19 mouse cellular contexts compared by ENCODE assay signal in the genomic region with DNA sequence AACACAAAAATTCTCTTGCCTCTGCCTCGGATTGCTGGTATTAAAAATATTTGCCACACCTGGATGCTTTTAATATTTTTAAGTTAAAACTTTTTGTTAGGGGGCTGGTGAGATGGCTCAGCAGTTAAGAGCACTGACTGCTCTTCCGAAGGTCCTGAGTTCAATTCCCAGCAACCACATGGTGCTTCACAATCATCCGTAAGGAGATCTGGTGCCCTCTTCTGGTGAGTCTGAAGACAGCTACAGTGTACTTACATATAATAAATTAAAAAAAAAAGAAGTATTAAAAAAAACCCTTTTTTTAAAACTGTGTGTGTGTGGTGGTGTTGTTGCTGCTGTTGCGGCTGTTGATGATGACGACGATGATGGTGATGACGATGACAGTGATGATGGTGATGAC. TPM values are rescaled to one million over a fixed set of nuclear protein-coding genes. Genes with fewer than 3 reads are reported as not detected.
DNase-seq lines count a peak whose midpoint lies in the region; ATAC-seq and TF ChIP-seq lines count a peak whose summit lies in the region.
"Not testable (repeated sequence)": the region's sequence is repeated elsewhere in the genome, so short reads cannot be mapped to it uniquely, and the experiment has no call there.
"Had no signal": no experiment of that assay in that cellular context is flagged by ENCODE, and none has a peak within 500 bp of the region (broad histone marks: within the 10 kb centered on the region; RNA-seq: fewer than 3 reads in every experiment).

No protein-coding gene starts in this region.

- not testable (repeated sequence) for ATAC-seq in intestine, postnatal 0 days; liver, embryonic 11.5 days (replicated peaks; ENCODE audit: low FRiP score); liver, embryonic 16.5 days (ENCODE audit: low read depth)

- not testable (repeated sequence) for H3K9ac ChIP-seq in intestine, postnatal 0 days (ENCODE audit: low read depth, low read length); liver, embryonic 11.5 days (ENCODE audit: low read depth, low read length); liver, embryonic 16.5 days (ENCODE audit: low read depth, low read length)

- not testable (repeated sequence) for H3K36me3 ChIP-seq in intestine, postnatal 0 days (ENCODE audit: control insufficient read depth, insufficient read depth); liver, embryonic 11.5 days (ENCODE audit: control insufficient read depth, insufficient read depth, low read length); liver, embryonic 16.5 days (ENCODE audit: control insufficient read depth, insufficient read depth); splenic B cell, adult 2 months (ENCODE audit: control insufficient read depth, insufficient read depth, low read length, poor library complexity, severe bottlenecking)

- not testable (repeated sequence) for H3K9me3 ChIP-seq in intestine, postnatal 0 days (ENCODE audit: control insufficient read depth); liver, embryonic 11.5 days (ENCODE audit: control insufficient read depth, low read length); liver, embryonic 16.5 days (replicated peaks; ENCODE audit: control insufficient read depth, low read length)

- H3K27ac ChIP-seq in gastrocnemius, adult 2 months; intestine, postnatal 0 days (ENCODE audit: low read depth, low read length): not testable (repeated sequence)
- peak overlapping the region; percentile 88 for H3K27ac ChIP-seq in liver, embryonic 11.5 days (ENCODE audit: low read depth, low read length)
- peak overlapping the region; percentile 85 for H3K27ac ChIP-seq in liver, embryonic 16.5 days (ENCODE audit: low read length)

- not testable (repeated sequence) for H3K4me1 ChIP-seq in intestine, postnatal 0 days (replicated peaks; ENCODE audit: control insufficient read depth, insufficient read depth, low read length); liver, embryonic 11.5 days (replicated peaks; ENCODE audit: control insufficient read depth, insufficient read depth, low read length)
- peaks cover 29% of the 10 kb centered on the region for H3K4me1 ChIP-seq in liver, embryonic 16.5 days (ENCODE audit: control insufficient read depth, low read depth, low read length)

- H3K27me3 ChIP-seq in intestine, postnatal 0 days (replicated peaks; ENCODE audit: control insufficient read depth, insufficient read depth, low read length); liver, embryonic 11.5 days (replicated peaks; ENCODE audit: control insufficient read depth, insufficient read depth, low read length); liver, embryonic 16.5 days (ENCODE audit: control insufficient read depth, insufficient read depth, low read depth, low read length); splenic B cell, adult 2 months (ENCODE audit: control insufficient read depth, insufficient read depth, low read length, poor library complexity, severe bottlenecking): not testable (repeated sequence)

- TF ChIP-seq CTCF in gastrocnemius, adult 2 months (IDR thresholded peaks at IDR 0.05): peak; percentile 41
- peak; percentile 55 for TF ChIP-seq CTCF in intestine, postnatal 0 days (IDR thresholded peaks at IDR 0.05; ENCODE audit: low read depth)

- DNase-seq in 416B (ENCODE audit: low read depth) (peak; percentile 74), ES-CJ7 (ENCODE audit: low read depth, low spot score) (peak; percentile 64), R1 (ENCODE audit: low read depth, low spot score) (peak; percentile 67)
- not testable (repeated sequence) for DNase-seq in gastrocnemius, adult 2 months; liver, embryonic 11.5 days (ENCODE audit: low spot score)
- DNase-seq in splenic B cell, adult 2 months (ENCODE audit: low read depth, low spot score): peak; percentile 57

- intact Hi-C loops in gastrocnemius, adult 2 months (cut with DNase I): not testable (repeated sequence)

- not testable (repeated sequence) for H3K4me3 ChIP-seq in gastrocnemius, adult 2 months; intestine, postnatal 0 days (ENCODE audit: low read depth, low read length); liver, embryonic 11.5 days (ENCODE audit: low read depth, low read length); liver, embryonic 16.5 days (ENCODE audit: low read depth, low read length)

- WGBS in intestine, postnatal 0 days: 82% methylated on average over 7 of the region's 7 CpGs
- 83% methylated on average over 7 of the region's 7 CpGs for WGBS in liver, embryonic 11.5 days
- 85% methylated on average over 7 of the region's 7 CpGs for WGBS in liver, embryonic 16.5 days (ENCODE audit: insufficient replicate concordance)

- H3K4me2 ChIP-seq in intestine, postnatal 0 days (replicated peaks; ENCODE audit: low read depth); liver, embryonic 11.5 days; liver, embryonic 16.5 days (ENCODE audit: low read depth, low read length): not testable (repeated sequence)

RNA-seq across cellular contexts. Expression of a gene that starts 4.7 kb away (rescaled TPM):
- total RNA-seq in gastrocnemius, adult 2 months (2021): 100 to 1,000 TPM; 397 to 414 TPM
- polyA plus RNA-seq in intestine, postnatal 0 days (2015; fragmentation: Nextera tagmentation; extraction: Ambion mirVana): 0.35 and 0.42 TPM in 2 replicates
- 1.1 and 1.5 TPM in 2 replicates for polyA plus RNA-seq in liver, embryonic 11.5 days (2014; fragmentation: Nextera tagmentation; extraction: Ambion mirVana)
- 0.54 and 1.2 TPM in 2 replicates for polyA plus RNA-seq in liver, embryonic 16.5 days (2015; fragmentation: Nextera tagmentation; extraction: Ambion mirVana)
- total RNA-seq: common myeloid progenitor, adult 5-6 weeks had no signal
- polyA plus RNA-seq: erythroblast, embryonic 14.5 days; forebrain, embryonic 16.5 days; Patski; small intestine, adult 2 months had no signal

RNA-seq across cellular contexts. Expression of a gene that starts 8.5 kb away (rescaled TPM):
- total RNA-seq in gastrocnemius, adult 2 months (2021): 100 to 1,000 TPM; 579 to 691 TPM
- 1,008 and 1,019 TPM in 2 replicates for polyA plus RNA-seq in intestine, postnatal 0 days (2015; fragmentation: Nextera tagmentation; extraction: Ambion mirVana)
- 1,793 and 1,800 TPM in 2 replicates for polyA plus RNA-seq in liver, embryonic 11.5 days (2014; fragmentation: Nextera tagmentation; extraction: Ambion mirVana)
- polyA plus RNA-seq in liver, embryonic 16.5 days (2015; fragmentation: Nextera tagmentation; extraction: Ambion mirVana): 1,363 and 1,382 TPM in 2 replicates

RNA-seq across cellular contexts. Expression of a gene that starts 12.9 kb away (rescaled TPM):
- under 1 TPM; 0.38 to 0.98 TPM for total RNA-seq in gastrocnemius, adult 2 months (2021)
- not detected in 2 replicates for polyA plus RNA-seq in intestine, postnatal 0 days (2015; fragmentation: Nextera tagmentation; extraction: Ambion mirVana)
- polyA plus RNA-seq in liver, embryonic 11.5 days (2014; fragmentation: Nextera tagmentation; extraction: Ambion mirVana): 0.14 TPM in 1 of 2 replicates, not detected in the other
- 0.08 TPM in 1 of 2 replicates, not detected in the other for polyA plus RNA-seq in liver, embryonic 16.5 days (2015; fragmentation: Nextera tagmentation; extraction: Ambion mirVana)
- total RNA-seq: common myeloid progenitor, adult 5-6 weeks had no signal
- polyA plus RNA-seq: forebrain, embryonic 16.5 days; hindbrain, embryonic 11.5 days; hindbrain, embryonic 16.5 days; limb, embryonic 12.5 days; midbrain, embryonic 14.5 days; neural tube, embryonic 15.5 days; stomach, embryonic 15.5 days had no signal

RNA-seq across cellular contexts. Expression of a gene that starts 19.5 kb away (rescaled TPM):
- 10 to 100 TPM; 22.3 to 29.8 TPM for total RNA-seq in gastrocnemius, adult 2 months (2021)
- 60.9 and 61.8 TPM in 2 replicates for polyA plus RNA-seq in intestine, postnatal 0 days (2015; fragmentation: Nextera tagmentation; extraction: Ambion mirVana)
- 178 and 188 TPM in 2 replicates for polyA plus RNA-seq in liver, embryonic 11.5 days (2014; fragmentation: Nextera tagmentation; extraction: Ambion mirVana)
- 61.4 and 64.7 TPM in 2 replicates for polyA plus RNA-seq in liver, embryonic 16.5 days (2015; fragmentation: Nextera tagmentation; extraction: Ambion mirVana)

RNA-seq across cellular contexts. Expression of a gene that starts 20.0 kb away (rescaled TPM):
- total RNA-seq in gastrocnemius, adult 2 months (2021): 10 to 100 TPM; 28.9 to 29.1 TPM
- polyA plus RNA-seq in intestine, postnatal 0 days (2015; fragmentation: Nextera tagmentation; extraction: Ambion mirVana): 35.5 and 39.0 TPM in 2 replicates
- polyA plus RNA-seq in liver, embryonic 11.5 days (2014; fragmentation: Nextera tagmentation; extraction: Ambion mirVana): 116 and 121 TPM in 2 replicates
- polyA plus RNA-seq in liver, embryonic 16.5 days (2015; fragmentation: Nextera tagmentation; extraction: Ambion mirVana): 23.4 and 30.1 TPM in 2 replicates
